Mouse (Mus musculus) CH12.LX (cell line): ENCODE results near the gene Magix. TPM values are rescaled to one million over a fixed set of nuclear protein-coding genes. Genes with fewer than 3 reads are reported as not detected.

Experiments
- DNase-seq: peaks from one replicate; pipeline ENCODE4 v3.0.0-alpha.2; 2013; ENCODE audit errors: extremely low read depth
- H3K27ac ChIP-seq: 2 replicates; pipeline ENCODE4 v1.5.1; 2012; ENCODE audit warnings: low read depth, mild to moderate bottlenecking, control low read depth, moderate library complexity; ENCODE audit not compliant: insufficient read depth
- H3K27me3 ChIP-seq: replicated peaks from 2 replicates; pipeline ENCODE3; 2012; ENCODE audit warnings: inconsistent platforms
- H3K36me3 ChIP-seq, 2 experiments: replicated peaks in 1 of 2; 2 replicates each; pipeline versions ENCODE3 to v1.6.1; 2012; ENCODE audit warnings: inconsistent platforms in 1 of 2, low read length in 1 of 2, mild to moderate bottlenecking in 1 of 2, mixed read lengths in 1 of 2, moderate library complexity in 1 of 2; ENCODE audit not compliant: control insufficient read depth in 1 of 2, insufficient read depth in 1 of 2
- H3K4me1 ChIP-seq, 2 experiments: 2 replicates each; pipeline ENCODE4 v1.6.1; 2012; ENCODE audit warnings: inconsistent platforms in 1 of 2, moderate library complexity in 1 of 2; ENCODE audit not compliant: insufficient read depth in 2 of 2, control insufficient read depth in 1 of 2
- H3K4me2 ChIP-seq: 2 replicates; pipeline ENCODE4 v1.6.1; 2012; ENCODE audit warnings: low read depth, mild to moderate bottlenecking, control low read depth; ENCODE audit not compliant: poor library complexity, insufficient read depth, severe bottlenecking
- H3K4me3 ChIP-seq, 3 experiments: fragments of 150-350 bp in 1 of 3; sonication (generic) in 1 of 3; replicated peaks in 1 of 3; 2 replicates each; pipeline versions ENCODE3 to v1.5.1; 2011 to 2012; ENCODE audit warnings: low read depth in 2 of 3, low read length in 2 of 3, mild to moderate bottlenecking in 2 of 3, moderate library complexity in 2 of 3, control low read depth in 1 of 3, improper control_type of control experiment in 1 of 3, inconsistent platforms in 1 of 3, mixed read lengths in 1 of 3; ENCODE audit not compliant: poor library complexity in 1 of 3
- H3K79me2 ChIP-seq: replicated peaks from 2 replicates; pipeline ENCODE4 v1.6.1; 2012; ENCODE audit warnings: mild to moderate bottlenecking, moderate library complexity; ENCODE audit not compliant: control insufficient read depth, poor library complexity, insufficient read depth, severe bottlenecking; ENCODE audit errors: extremely low read depth
- H3K9ac ChIP-seq: 2 replicates; pipeline ENCODE4 v1.6.1; 2012; ENCODE audit warnings: low read depth, mild to moderate bottlenecking, control low read depth, moderate library complexity; ENCODE audit not compliant: insufficient read depth
- H3K9me3 ChIP-seq: replicated peaks from 2 replicates; pipeline ENCODE3; 2012; ENCODE audit warnings: low read length, inconsistent platforms, mixed read lengths
- CHD1 ChIP-seq: IDR thresholded peaks from 2 replicates; pipeline ENCODE4 v1.6.1; 2012; ENCODE audit warnings: low read depth, low read length, improper control_type of control experiment, inconsistent platforms
- CTCF ChIP-seq, 2 experiments: IDR thresholded peaks in 1 of 2; conservative IDR thresholded peaks in 1 of 2; 2 replicates each; pipeline ENCODE4 v1.5.1; 2011 to 2012; ENCODE audit warnings: low read depth in 2 of 2, low read length in 2 of 2, improper control_type of control experiment in 1 of 2, inconsistent platforms in 1 of 2, mild to moderate bottlenecking in 1 of 2, moderate library complexity in 1 of 2
- ELF1 ChIP-seq: IDR thresholded peaks from 2 replicates; pipeline ENCODE4 v1.6.1; 2014; ENCODE audit warnings: low read depth, mild to moderate bottlenecking, inconsistent platforms, low read length, improper control_type of control experiment
- EP300 ChIP-seq: IDR thresholded peaks from 2 replicates; pipeline ENCODE4 v1.6.1; 2011; ENCODE audit warnings: low read length, improper control_type of control experiment
- ETS1 ChIP-seq: conservative IDR thresholded peaks from 2 replicates; pipeline ENCODE4 v1.6.1; 2012; ENCODE audit warnings: low read depth, mild to moderate bottlenecking, inconsistent platforms, low read length, improper control_type of control experiment, moderate library complexity
- GABPA ChIP-seq: IDR thresholded peaks from 2 replicates; pipeline ENCODE4 v1.6.1; 2012; ENCODE audit warnings: low read depth, low read length, improper control_type of control experiment, inconsistent platforms; ENCODE audit not compliant: insufficient replicate concordance
- HCFC1 ChIP-seq: IDR thresholded peaks from 2 replicates; pipeline ENCODE4 v1.6.1; 2012; ENCODE audit warnings: low read depth, mild to moderate bottlenecking, inconsistent platforms, low read length, improper control_type of control experiment
- JUN ChIP-seq: IDR thresholded peaks from 2 replicates; pipeline ENCODE4 v1.6.1; 2011; ENCODE audit warnings: low read depth, mild to moderate bottlenecking, low read length, improper control_type of control experiment, moderate library complexity; ENCODE audit not compliant: insufficient read depth
- MAX ChIP-seq: IDR thresholded peaks from 2 replicates; pipeline ENCODE4 v1.6.1; 2011; ENCODE audit warnings: low read length, improper control_type of control experiment
- MAZ ChIP-seq: IDR thresholded peaks from 2 replicates; pipeline ENCODE4 v1.6.1; 2012; ENCODE audit warnings: low read depth, mild to moderate bottlenecking, inconsistent platforms, low read length, improper control_type of control experiment, moderate library complexity
- MXI1 ChIP-seq: IDR thresholded peaks from 2 replicates; pipeline ENCODE4 v1.6.1; 2011; ENCODE audit warnings: mild to moderate bottlenecking, low read depth, low read length, improper control_type of control experiment
- MYC ChIP-seq: IDR thresholded peaks from 2 replicates; pipeline ENCODE4 v1.6.1; 2011; ENCODE audit warnings: low read depth, mild to moderate bottlenecking, improper control_type of control experiment, low read length
- NRF1 ChIP-seq: IDR thresholded peaks from 2 replicates; pipeline ENCODE4 v1.6.1; 2014; ENCODE audit warnings: low read depth, mild to moderate bottlenecking, inconsistent platforms, low read length, improper control_type of control experiment, moderate library complexity
- RAD21 ChIP-seq: IDR thresholded peaks from 2 replicates; pipeline ENCODE4 v1.6.1; 2011; ENCODE audit warnings: low read depth, mild to moderate bottlenecking, low read length, improper control_type of control experiment, moderate library complexity
- RCOR1 ChIP-seq: conservative IDR thresholded peaks from 2 replicates; pipeline ENCODE4 v1.6.1; 2012; ENCODE audit warnings: low read depth, mild to moderate bottlenecking, inconsistent platforms, low read length, improper control_type of control experiment
- SIN3A ChIP-seq: IDR thresholded peaks from 2 replicates; pipeline ENCODE4 v1.6.1; 2012; ENCODE audit warnings: low read length, improper control_type of control experiment, inconsistent platforms
- ZMIZ1 ChIP-seq: IDR thresholded peaks from 2 replicates; pipeline ENCODE4 v1.6.1; 2012; ENCODE audit warnings: low read depth, mild to moderate bottlenecking, inconsistent platforms, low read length, improper control_type of control experiment
- ZNF384 ChIP-seq: IDR thresholded peaks from 2 replicates; pipeline ENCODE4 v1.6.1; 2012; ENCODE audit warnings: low read depth, low read length, improper control_type of control experiment, inconsistent platforms
- dilution Hi-C: fragments of 300-500 bp; cut with MboI; formaldehyde crosslinking; loops from 2 replicates; pipeline ENCODE4 v1.14.3; 2020; ENCODE audit warnings: low sequenced_read_pairs; ENCODE audit not compliant: extremely low pct_unique_long_range_greater_than_20kb, extremely low pct_ligation_motif_present
- in situ Hi-C: fragments of 300-500 bp; cut with MboI; formaldehyde crosslinking; loops from 3 replicates; pipeline ENCODE4 v1.14.3; 2019; ENCODE audit warnings: low sequenced_read_pairs, low pct_ligation_motif_present, low pct_unique_long_range_greater_than_20kb, mixed read lengths
- polyA plus RNA-seq: library from polyadenylated mRNA; unstranded; fragments of >175 nt; gene quantifications from 2 replicates; pipeline ENCODE4 v1.2.1, GENCODE M21; 2012; ENCODE audit warnings: low read depth; ENCODE audit not compliant: insufficient read length
- total RNA-seq, 2 experiments: library from RNA; depleted of rRNA; stranded (reverse); fragments of 300-350 nt in 1 of 2; fragments of >200 nt in 1 of 2; gene quantifications; 2 replicates each; pipeline ENCODE4 v1.2.3; 2012 to 2014

The Magix gene
- total and polyA plus RNA-seq, 3 experiments = not detected

GRCm38 (mm10) chrX:7690486-7690885 lies 9.4 kb upstream of the Magix start:
- no peaks in the 10 kb centered on the region for H3K27me3 ChIP-seq
- no peaks in the 10 kb centered on the region for H3K36me3 ChIP-seq
- no peaks in the 10 kb centered on the region for H3K4me1 ChIP-seq
- TF ChIP-seq CHD1 (no peak), ZNF384 (no peak), MAX (no peak), RCOR1 (no peak), NRF1 (no peak)
- no peak overlapping the region for H3K4me3 ChIP-seq
- dilution Hi-C loops (no loop called here), in situ Hi-C loops (no loop called here)
- no peak overlapping the region for H3K9ac ChIP-seq
- no peaks in the 10 kb centered on the region for H3K9me3 ChIP-seq
- H3K79me2 ChIP-seq = no peaks in the 10 kb centered on the region
- DNase-seq = no peak
- no peak overlapping the region for H3K4me2 ChIP-seq
- no peak overlapping the region for H3K27ac ChIP-seq

GRCm38 (mm10) chrX:7688321-7688720 lies 7.3 kb upstream of the Magix start:
- Histone ChIP-seq H3K9me3 (no peaks in the 10 kb centered on the region), H3K27ac (no peak overlapping the region), H3K9ac (no peak overlapping the region), H3K4me3 (no peak overlapping the region), H3K79me2 (no peaks in the 10 kb centered on the region), H3K4me1 (no peaks in the 10 kb centered on the region), H3K36me3 (no peaks in the 10 kb centered on the region), H3K4me2 (no peak overlapping the region), H3K27me3 (peaks cover 3% of the 10 kb centered on the region)
- dilution Hi-C loops (no loop called here), in situ Hi-C loops (no loop called here)
- TF ChIP-seq GABPA = no peak
- no peak for TF ChIP-seq MXI1
- TF ChIP-seq ZMIZ1 = no peak
- TF ChIP-seq JUN = no peak
- TF ChIP-seq NRF1 = no peak
- no peak for TF ChIP-seq MYC
- no peak for TF ChIP-seq EP300
- no peak for TF ChIP-seq ELF1
- no peak for TF ChIP-seq MAZ
- TF ChIP-seq HCFC1 = no peak
- DNase-seq = no peak

DNA sequence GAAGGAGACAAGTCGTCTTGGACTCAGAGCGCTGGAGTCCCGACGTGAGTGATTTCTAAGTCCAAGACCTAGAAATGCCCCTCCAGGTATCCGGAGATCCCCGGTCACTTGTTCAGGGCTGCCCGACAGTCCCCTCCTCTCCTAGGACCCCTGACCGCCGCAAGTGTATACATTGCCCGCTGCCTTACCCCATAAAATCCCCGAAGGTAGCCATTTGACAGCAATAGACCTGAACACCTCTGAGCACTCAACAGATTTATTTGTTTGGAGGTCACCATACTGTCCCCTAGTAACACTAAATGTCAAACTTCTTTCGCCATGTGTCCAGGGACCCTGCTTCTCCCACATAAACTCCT lies 1.0 kb downstream of the Magix start:
- H3K9ac ChIP-seq = no peak overlapping the region
- H3K27ac ChIP-seq = no peak overlapping the region
- TF ChIP-seq ZMIZ1 (no peak), HCFC1 (no peak), JUN (no peak), SIN3A (no peak), ETS1 (no peak), RAD21 (no peak), CTCF (conservative IDR thresholded peaks at IDR 0.05 in 1 of 2, IDR thresholded peaks at IDR 0.05 in 1 of 2; ENCODE audit: low read depth in 2 of 2, low read length in 2 of 2) (no peak)
- peak overlapping the region; percentile 30; the same call in 1 of the 2 replicates for H3K4me2 ChIP-seq
- in situ Hi-C loops = no loop called here
- no peak overlapping the region for H3K4me3 ChIP-seq
- no peaks in the 10 kb centered on the region for H3K9me3 ChIP-seq
- dilution Hi-C loops = no loop called here
- no peaks in the 10 kb centered on the region for H3K4me1 ChIP-seq
- H3K79me2 ChIP-seq = no peaks in the 10 kb centered on the region
- no peak for DNase-seq
- peaks cover 3% of the 10 kb centered on the region for H3K27me3 ChIP-seq
- H3K36me3 ChIP-seq = no peaks in the 10 kb centered on the region
